Mouse (Mus musculus) left cerebral cortex, adult 18-20 months (tissue): ENCODE measurements around the gene Dab2ip. TPM values are rescaled to one million over a fixed set of nuclear protein-coding genes. Genes with fewer than 3 reads are reported as not detected.

ENCODE experiments used
- total RNA-seq, 2 experiments: library from RNA; stranded (reverse); gene quantifications; 2 replicates each; pipeline ENCODE4 v1.2.3; 2021

Gene Dab2ip
- total RNA-seq, 2 experiments from 2014 or later, result 133 to 135 TPM

Other genes with a start within 250 kb of the Dab2ip start
- 1 to 10 TPM; 7.3 to 8.6 TPM for gene Stom, start 221.3 kb upstream of the Dab2ip start, total RNA-seq
- not detected for gene 4930568D16Rik, start 190.5 kb upstream of the Dab2ip start, total RNA-seq
- gene 4930402F06Rik, start 161.1 kb upstream of the Dab2ip start, total RNA-seq, result not detected
- 1 to 10 TPM; 3.3 to 3.6 TPM for gene Ggta1, start 95.0 kb upstream of the Dab2ip start, total RNA-seq